25 mouse cellular contexts compared by ENCODE assay signal in the genomic region with DNA sequence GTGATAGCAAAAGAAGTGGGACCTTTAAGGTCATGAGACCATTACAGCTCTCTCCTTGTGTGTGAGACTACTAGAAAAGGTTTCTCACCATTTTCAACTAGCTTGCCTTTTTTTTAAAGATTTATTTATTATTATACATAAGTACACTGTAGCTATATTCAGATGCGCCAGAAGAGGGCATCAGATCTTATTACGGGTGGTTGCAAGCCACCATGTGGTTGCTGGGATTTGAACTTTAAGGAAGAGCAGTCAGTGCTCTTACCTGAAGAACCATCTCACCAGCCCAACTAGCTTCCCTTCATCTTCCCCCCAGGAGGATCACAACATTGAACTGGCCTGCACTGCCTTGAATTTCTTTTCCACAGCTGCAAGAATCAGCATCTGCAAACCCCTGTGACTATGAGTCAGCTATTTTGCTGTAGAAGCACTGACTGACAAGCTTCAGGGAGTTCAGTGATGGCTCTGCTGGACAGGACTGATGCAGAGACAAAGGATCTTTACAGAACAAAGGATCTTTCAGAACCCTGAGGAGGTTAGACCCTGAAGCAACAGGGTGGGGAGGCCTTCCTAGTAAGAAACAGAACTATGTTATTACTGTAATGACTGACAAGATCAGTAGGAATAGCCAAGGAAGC. TPM values are rescaled to one million over a fixed set of nuclear protein-coding genes. Genes with fewer than 3 reads are reported as not detected.
DNase-seq lines count a peak whose midpoint lies in the region; ATAC-seq and TF ChIP-seq lines count a peak whose summit lies in the region.
"Had no signal": no experiment of that assay in that cellular context is flagged by ENCODE, and none has a peak within 500 bp of the region (broad histone marks: within the 10 kb centered on the region; RNA-seq: fewer than 3 reads in every experiment).

No protein-coding gene starts in this region.

- H3K36me3 ChIP-seq in lung, postnatal 0 days (ENCODE audit: insufficient read depth, low read length) = no peaks in the 10 kb centered on the region
- no peaks in the 10 kb centered on the region for H3K36me3 ChIP-seq in MEL (ENCODE audit: control insufficient read depth in 1 of 2, insufficient read depth in 2 of 2, low read length in 2 of 2)
- H3K36me3 ChIP-seq in stomach, postnatal 0 days (ENCODE audit: control insufficient read depth, insufficient read depth, low read length) = no peaks in the 10 kb centered on the region
- H3K36me3 ChIP-seq in forebrain, embryonic 16.5 days (ENCODE audit: control insufficient read depth, insufficient read depth) = no peaks in the 10 kb centered on the region
- H3K36me3 ChIP-seq: forebrain, embryonic 12.5 days; heart, embryonic 12.5 days; hindbrain, embryonic 15.5 days; intestine, embryonic 15.5 days; kidney, embryonic 15.5 days; limb, embryonic 13.5 days; midbrain, embryonic 15.5 days; stomach, embryonic 15.5 days had no signal

- H3K9ac ChIP-seq in lung, postnatal 0 days (replicated peaks; ENCODE audit: low read depth) = no peak overlapping the region
- H3K9ac ChIP-seq in MEL (ENCODE audit: control insufficient read depth, low read depth, low read length, poor library complexity, severe bottlenecking) = no peak overlapping the region
- no peak overlapping the region for H3K9ac ChIP-seq in stomach, postnatal 0 days (ENCODE audit: low read length)
- H3K9ac ChIP-seq in forebrain, embryonic 16.5 days (replicated peaks; ENCODE audit: low read depth, low read length) = no peak overlapping the region
- H3K9ac ChIP-seq: forebrain, embryonic 12.5 days; heart, embryonic 12.5 days; hindbrain, embryonic 15.5 days; intestine, embryonic 15.5 days; kidney, embryonic 15.5 days; limb, embryonic 13.5 days; liver, embryonic 14.5 days; midbrain, embryonic 15.5 days; stomach, embryonic 15.5 days had no signal

- no peak overlapping the region for H3K4me3 ChIP-seq in lung, postnatal 0 days (ENCODE audit: low read depth, low read length)
- H3K4me3 ChIP-seq in MEL (ENCODE audit: control insufficient read depth in 1 of 2, insufficient read depth in 1 of 2, low read depth in 2 of 2, low read length in 2 of 2) = no peak overlapping the region
- H3K4me3 ChIP-seq in stomach, postnatal 0 days (ENCODE audit: low read depth, low read length) = no peak overlapping the region
- H3K4me3 ChIP-seq in forebrain, embryonic 16.5 days (replicated peaks; ENCODE audit: low read length) = no peak overlapping the region
- H3K4me3 ChIP-seq: forebrain, embryonic 12.5 days; heart, embryonic 12.5 days; hindbrain, embryonic 15.5 days; intestine, embryonic 15.5 days; kidney, embryonic 15.5 days; limb, embryonic 13.5 days; midbrain, embryonic 15.5 days; myocyte; stomach, embryonic 15.5 days had no signal

- no peaks in the 10 kb centered on the region for H3K79me2 ChIP-seq in MEL (ENCODE audit: control insufficient read depth, insufficient read depth, low read length, poor library complexity)

- H3K9me3 ChIP-seq in lung, postnatal 0 days (ENCODE audit: low read length) = no peaks in the 10 kb centered on the region
- no peaks in the 10 kb centered on the region for H3K9me3 ChIP-seq in MEL (replicated peaks; ENCODE audit: insufficient read depth, low read length)
- H3K9me3 ChIP-seq in stomach, postnatal 0 days (ENCODE audit: control insufficient read depth, low read length) = no peaks in the 10 kb centered on the region
- no peaks in the 10 kb centered on the region for H3K9me3 ChIP-seq in forebrain, embryonic 16.5 days (ENCODE audit: control insufficient read depth, low read length)
- H3K9me3 ChIP-seq: forebrain, embryonic 12.5 days; hindbrain, embryonic 15.5 days; intestine, embryonic 15.5 days; limb, embryonic 13.5 days; midbrain, embryonic 15.5 days; stomach, embryonic 15.5 days had no signal

- whole genome bisulfite sequencing in lung, postnatal 0 days = 88% methylated on average over 2 of the region's 2 CpGs
- WGBS in stomach, postnatal 0 days = 84% methylated on average over 2 of the region's 2 CpGs
- WGBS in forebrain, embryonic 16.5 days = 86% methylated on average over 2 of the region's 2 CpGs

- ATAC-seq in CD4-positive, CD25-positive, alpha-beta regulatory T cell, adult 4 months = no peak
- no peak for ATAC-seq in lung, postnatal 0 days
- ATAC-seq in stomach, postnatal 0 days (ENCODE audit: low FRiP score, low TSS enrichment) = no peak
- no peak for ATAC-seq in forebrain, embryonic 16.5 days
- ATAC-seq: intestine, embryonic 15.5 days; midbrain, embryonic 15.5 days had no signal

- TF ChIP-seq RAD21 in MEL (IDR thresholded peaks at IDR 0.05; ENCODE audit: low read depth, low read length) = peak; percentile 26

- no peak for TF ChIP-seq EP300 in lung, postnatal 0 days (IDR thresholded peaks at IDR 0.05)
- no peak for TF ChIP-seq EP300 in MEL (IDR thresholded peaks at IDR 0.05; ENCODE audit: low read depth in 1 of 2, low read length in 2 of 2)
- TF ChIP-seq EP300 in stomach, postnatal 0 days (optimal IDR thresholded peaks at IDR 0.05) = no peak

- DNase-seq in CD4-positive, CD25-positive, alpha-beta regulatory T cell, adult 2 months (ENCODE audit: low read depth, low spot score) = peak; percentile 18
- no peak for DNase-seq in lung, postnatal 0 days (ENCODE audit: low spot score)
- no peak for DNase-seq in lung, adult 18-20 months
- DNase-seq in MEL (ENCODE audit: low read depth, low spot score) = peak; percentile 63
- no peak for DNase-seq in stomach, postnatal 0 days (ENCODE audit: low spot score)
- no peak for DNase-seq in gastrocnemius, adult 18-20 months (ENCODE audit: low spot score)
- DNase-seq: adrenal gland, adult 8-10 months; B cell, adult 2 months; cerebellum, adult 8-10 months; gastrocnemius, postnatal 36 days; heart, postnatal 14 days; lung, postnatal 14 days; spleen, adult 18-20 months had no signal

- TF ChIP-seq CTCF in lung, postnatal 0 days (IDR thresholded peaks at IDR 0.05) = peak; percentile 11; the same call in 1 of the 2 replicates
- TF ChIP-seq CTCF in MEL (IDR thresholded peaks at IDR 0.05 in 2 of 3, conservative IDR thresholded peaks at IDR 0.05 in 1 of 3; ENCODE audit: control insufficient read depth in 1 of 3, insufficient read depth in 1 of 3, low read depth in 2 of 3, low read length in 3 of 3, poor library complexity in 1 of 3, severe bottlenecking in 1 of 3) = peak in 2 of 3 experiments; percentile 8 to 49; a peak in 3 of 6 replicates
- 0 out of 2 replicates have a peak, but pooled peaks have one; percentile 3 for TF ChIP-seq CTCF in stomach, postnatal 0 days (IDR thresholded peaks at IDR 0.05; ENCODE audit: low read depth)

- no peak overlapping the region for H3K27ac ChIP-seq in lung, postnatal 0 days (ENCODE audit: low read length)
- no peak overlapping the region for H3K27ac ChIP-seq in MEL (ENCODE audit: control insufficient read depth, low read depth, low read length)
- H3K27ac ChIP-seq in stomach, postnatal 0 days (replicated peaks) = no peak overlapping the region
- H3K27ac ChIP-seq in forebrain, embryonic 16.5 days (ENCODE audit: low read length) = no peak overlapping the region
- H3K27ac ChIP-seq: forebrain, embryonic 12.5 days; hindbrain, embryonic 15.5 days; intestine, embryonic 15.5 days; kidney, embryonic 15.5 days; limb, embryonic 13.5 days; liver, embryonic 14.5 days; midbrain, embryonic 15.5 days; stomach, embryonic 15.5 days had no signal

- H3K4me1 ChIP-seq in lung, postnatal 0 days (ENCODE audit: insufficient read depth, low read depth, low read length) = no peaks in the 10 kb centered on the region
- no peaks in the 10 kb centered on the region for H3K4me1 ChIP-seq in MEL (ENCODE audit: control insufficient read depth in 1 of 2, insufficient read depth in 2 of 2, low read length in 2 of 2)
- no peaks in the 10 kb centered on the region for H3K4me1 ChIP-seq in stomach, postnatal 0 days (replicated peaks; ENCODE audit: control insufficient read depth, insufficient read depth)
- H3K4me1 ChIP-seq in forebrain, embryonic 16.5 days (replicated peaks; ENCODE audit: control insufficient read depth, insufficient read depth, low read length) = no peaks in the 10 kb centered on the region
- H3K4me1 ChIP-seq: forebrain, embryonic 12.5 days; hindbrain, embryonic 15.5 days; intestine, embryonic 15.5 days; midbrain, embryonic 15.5 days; stomach, embryonic 15.5 days had no signal

- no peak for TF ChIP-seq POLR2A in MEL (IDR thresholded peaks at IDR 0.05; ENCODE audit: control insufficient read depth in 1 of 2, insufficient read depth in 1 of 2, low read depth in 1 of 2, low read length in 2 of 2, poor library complexity in 1 of 2)

- no peaks in the 10 kb centered on the region for H3K27me3 ChIP-seq in lung, postnatal 0 days (replicated peaks; ENCODE audit: insufficient read depth, low read length)
- peaks cover 0 to 1% of the 10 kb centered on the region in 2 experiments; a peak in 1 of 4 replicates for H3K27me3 ChIP-seq in MEL (ENCODE audit: control insufficient read depth in 1 of 2, insufficient read depth in 2 of 2, low read length in 2 of 2)
- no peaks in the 10 kb centered on the region for H3K27me3 ChIP-seq in stomach, postnatal 0 days (ENCODE audit: control insufficient read depth, insufficient read depth, low read length)
- H3K27me3 ChIP-seq in forebrain, embryonic 16.5 days (replicated peaks; ENCODE audit: control insufficient read depth, insufficient read depth, low read length) = no peaks in the 10 kb centered on the region
- H3K27me3 ChIP-seq: forebrain, embryonic 12.5 days; heart, embryonic 12.5 days; hindbrain, embryonic 15.5 days; intestine, embryonic 15.5 days; kidney, embryonic 15.5 days; limb, embryonic 13.5 days; midbrain, embryonic 15.5 days; stomach, embryonic 15.5 days had no signal

- H3K4me2 ChIP-seq in lung, postnatal 0 days (replicated peaks; ENCODE audit: low read depth, low read length) = no peak overlapping the region
- no peak overlapping the region for H3K4me2 ChIP-seq in stomach, postnatal 0 days (replicated peaks; ENCODE audit: low read depth)
- no peak overlapping the region for H3K4me2 ChIP-seq in forebrain, embryonic 16.5 days (ENCODE audit: low read length)
- H3K4me2 ChIP-seq: forebrain, embryonic 12.5 days; heart, embryonic 12.5 days; hindbrain, embryonic 15.5 days; intestine, embryonic 15.5 days; kidney, embryonic 15.5 days; limb, embryonic 13.5 days; midbrain, embryonic 15.5 days; stomach, embryonic 15.5 days had no signal

TF ChIP-seq in MEL, 35 proteins besides CTCF, POLR2A, EP300 and RAD21 (continues in another document):
- TF ChIP-seq SMC3 (IDR thresholded peaks at IDR 0.05; ENCODE audit: low read depth, low read length) = peak; percentile 44
- TF ChIP-seq KAT2A (conservative IDR thresholded peaks at IDR 0.05; ENCODE audit: low read depth, low read length) = no peak

RNA-seq across cellular contexts. Expression of a gene that starts 34.5 kb away (rescaled TPM):
- 100 to 1,000 TPM; 121 to 171 TPM for polyA plus RNA-seq in CD4-positive, CD25-positive, alpha-beta regulatory T cell, adult 4 months (2017; shearing (Covaris generic))
- polyA plus RNA-seq in lung, postnatal 0 days (2015; fragmentation: Nextera tagmentation; extraction: Ambion mirVana) = 23.2 and 31.4 TPM in 2 replicates
- 11.6 and 15.9 TPM in 2 replicates for total RNA-seq in MEL (2012; rRNA removed)
- 10 to 100 TPM in 1 of 2 experiments, not detected in 1; 26.5 TPM for polyA plus RNA-seq in MEL (2012; ENCODE audit: insufficient read depth in 1 of 2, insufficient read length in 2 of 2, low read depth in 1 of 2, low replicate concordance in 2 of 2, missing spikeins in 1 of 2)
- polyA plus RNA-seq in stomach, postnatal 0 days (2015; fragmentation: Nextera tagmentation; extraction: Ambion mirVana) = 5.1 and 5.2 TPM in 2 replicates
- total RNA-seq in gastrocnemius, adult 18-20 months (2021) = 10 to 100 TPM in 1 of 2 experiments, 1 to 10 TPM in 1; 7.4 to 10.3 TPM
- 1.9 and 2.0 TPM in 2 replicates for polyA plus RNA-seq in forebrain, embryonic 16.5 days (2015; fragmentation: Nextera tagmentation; extraction: Ambion mirVana)

Comparison
In these comparisons a context has a peak if more than half of its experiments do, and no peak if none do; other contexts are left out.
1. DNase-seq: peak in CD4-positive, CD25-positive, alpha-beta regulatory T cell, adult 2 months (single experiment) and MEL (single experiment); none in lung, postnatal 0 days (single experiment), lung, adult 18-20 months (0 of 2), stomach, postnatal 0 days (single experiment) and gastrocnemius, adult 18-20 months (single experiment).
2. Peak in every context shown above with its lines, with median percentiles within 50 percentile points of each other: CTCF ChIP-seq.